Mouse (Mus musculus): ENCODE measurements around the gene Cyp19a1. TPM values are rescaled to one million over a fixed set of nuclear protein-coding genes. Genes with fewer than 3 reads are reported as not detected.

The Cyp19a1 gene
- total RNA-seq (2021): under 1 TPM; 0.19 to 0.28 TPM

- intact Hi-C loops (cut with DNase I): no loop called here
- DNase-seq (ENCODE audit: extremely low spot score in 1 of 2, low spot score in 2 of 2): no peak
These were observed at the start of gene Cyp19a1 for GRCm38 (mm10) chr9:54268010-54268409. Gene Cyp19a1, minus strand, starts transcription at chr9:54268110.

GRCm38 (mm10) chr9:54316363-54316762 lies 48.5 kb upstream of the Cyp19a1 start:
- intact Hi-C loops (cut with DNase I): no loop called here
- DNase-seq (ENCODE audit: extremely low spot score in 1 of 2, low spot score in 2 of 2): no peak

DNA sequence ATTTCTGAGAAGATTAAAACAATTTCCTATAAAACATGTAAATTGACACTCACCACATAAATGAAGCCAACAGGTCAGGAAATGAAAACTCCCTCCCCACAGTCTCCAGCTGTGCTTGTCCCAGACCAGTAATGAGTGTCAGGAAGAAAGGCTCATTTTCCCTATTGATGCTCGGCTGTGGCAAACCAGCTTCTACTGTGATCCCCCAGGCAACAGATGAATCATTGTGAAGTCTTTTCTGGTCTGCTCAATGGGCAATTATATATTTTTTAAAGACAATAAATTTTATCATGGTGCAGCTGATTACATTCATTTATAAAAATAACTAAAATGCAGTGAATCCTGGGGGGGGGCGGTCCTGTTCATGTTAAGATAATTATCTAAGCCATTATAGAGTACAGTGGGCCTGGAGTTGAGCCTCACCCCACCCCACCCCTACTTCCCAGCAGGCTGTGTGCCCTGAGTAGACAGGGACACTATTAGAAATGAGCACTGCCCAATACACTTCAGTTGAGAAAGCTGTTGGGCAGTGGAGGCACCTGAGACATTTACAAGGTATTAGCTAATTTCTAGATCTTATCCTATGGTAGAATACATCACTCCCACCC lies 40.9 kb upstream of the Cyp19a1 start:
- DNase-seq (ENCODE audit: extremely low spot score in 1 of 2, low spot score in 2 of 2): no peak
- intact Hi-C loops (cut with DNase I): no loop called here

- no peak for DNase-seq (ENCODE audit: extremely low spot score in 1 of 2, low spot score in 2 of 2)
- intact Hi-C loops (cut with DNase I): no loop called here
These were observed 40.3 kb upstream of the Cyp19a1 start for GRCm38 (mm10) chr9:54308209-54308608.

DNA sequence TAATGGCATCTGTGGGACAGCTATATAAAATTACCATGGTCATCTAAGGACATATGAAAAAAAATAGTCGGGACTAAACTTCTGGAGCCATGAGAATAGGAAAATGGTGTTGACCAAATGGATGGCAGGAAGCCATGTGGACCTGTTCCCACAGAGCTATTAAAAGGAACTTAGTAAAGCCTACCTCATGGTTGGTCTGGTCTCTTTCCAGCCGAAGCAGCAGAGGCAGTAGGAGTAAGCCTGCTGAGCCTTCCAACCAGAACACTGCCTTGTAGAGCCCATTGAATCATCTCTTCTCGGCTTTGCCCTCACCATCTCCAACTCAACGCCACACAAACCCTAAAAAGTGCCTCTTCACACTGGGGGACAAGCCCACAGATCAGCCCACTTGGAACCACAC lies 33.3 kb upstream of the Cyp19a1 start:
- intact Hi-C loops (cut with DNase I): no loop called here
- DNase-seq (ENCODE audit: extremely low spot score in 1 of 2, low spot score in 2 of 2): no peak

GRCm38 (mm10) chr9:54299792-54300191 lies 31.9 kb upstream of the Cyp19a1 start:
- intact Hi-C loops (cut with DNase I): no loop called here
- no peak for DNase-seq (ENCODE audit: extremely low spot score in 1 of 2, low spot score in 2 of 2)

DNA sequence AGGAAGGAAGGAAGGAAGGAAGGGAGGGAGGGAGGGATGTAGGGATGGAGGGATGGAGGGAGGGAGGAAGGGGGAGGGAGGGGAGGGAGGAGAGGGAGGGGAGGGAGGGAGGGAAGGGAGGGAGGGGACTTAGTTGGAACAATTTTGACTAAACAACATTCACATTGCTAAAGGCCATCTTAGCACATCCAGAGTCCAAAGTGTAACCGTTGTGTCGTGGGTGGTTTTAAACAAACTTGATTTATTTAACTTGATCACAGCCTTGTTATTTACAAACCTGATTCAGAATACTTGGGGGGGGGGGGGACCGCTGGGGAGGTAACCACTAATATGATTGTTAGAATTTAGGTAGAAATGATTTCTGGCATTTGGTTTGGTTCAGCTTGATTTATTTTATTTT lies 31.5 kb upstream of the Cyp19a1 start:
- intact Hi-C loops (cut with DNase I): no loop called here
- no peak for DNase-seq (ENCODE audit: extremely low spot score in 1 of 2, low spot score in 2 of 2)

DNA sequence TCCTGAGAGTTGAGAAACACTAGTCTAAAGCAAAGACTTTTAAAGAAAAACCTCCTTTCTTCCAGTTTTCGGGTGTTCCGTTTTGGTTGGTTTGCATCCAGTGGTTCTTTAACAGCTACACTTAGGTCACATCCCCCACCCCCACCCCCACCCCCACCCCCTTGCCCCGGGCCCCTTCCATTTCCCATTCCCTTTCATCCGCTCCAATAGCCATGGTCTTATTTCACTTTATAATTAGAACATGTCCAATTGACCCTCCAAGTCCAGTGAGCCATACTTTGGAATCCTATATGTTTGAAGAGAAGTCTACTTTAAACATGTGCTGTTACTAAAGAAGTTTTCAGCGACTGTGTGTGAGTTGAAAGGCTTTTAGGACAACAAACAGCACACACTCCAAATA lies 19.9 kb upstream of the Cyp19a1 start:
- DNase-seq (ENCODE audit: extremely low spot score in 1 of 2, low spot score in 2 of 2): no peak
- intact Hi-C loops (cut with DNase I): no loop called here

GRCm38 (mm10) chr9:54286331-54286987 lies 18.5 kb upstream of the Cyp19a1 start, which contains the start of gene Gldn:
Gene Gldn, plus strand, starts transcription at chr9:54286486.
- DNase-seq (ENCODE audit: extremely low spot score in 1 of 2, low spot score in 2 of 2): peak in 1 of 2 experiments; percentile 32
- intact Hi-C loops (cut with DNase I): no loop called here

DNA sequence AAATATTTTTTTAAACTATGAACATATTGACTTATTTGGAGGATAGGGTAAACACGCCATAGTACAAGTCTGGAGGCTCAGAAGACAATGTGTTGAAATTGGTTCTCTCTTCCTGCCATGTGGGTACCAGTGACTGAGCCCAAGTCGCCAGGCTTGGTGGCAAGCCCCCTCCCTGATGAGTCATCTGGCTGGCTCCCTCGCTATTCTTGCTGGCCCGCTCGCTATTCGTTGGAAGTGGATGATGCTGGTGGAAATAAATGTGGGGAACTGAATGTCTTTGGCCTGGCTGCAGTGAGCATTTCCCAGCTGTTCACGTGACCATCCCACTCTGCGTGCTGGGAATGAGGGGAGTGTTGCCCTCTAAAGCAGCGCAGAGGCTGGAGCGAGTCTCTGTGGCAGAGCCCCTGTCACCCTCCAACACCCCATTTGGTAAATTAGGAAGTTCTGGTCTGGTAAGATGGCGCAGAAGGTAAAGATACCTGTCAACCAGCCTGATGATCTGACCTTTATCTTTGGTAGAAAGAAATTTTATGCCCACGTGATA lies 11.2 kb upstream of the Cyp19a1 start:
- DNase-seq (ENCODE audit: extremely low spot score in 1 of 2, low spot score in 2 of 2): no peak
- intact Hi-C loops (cut with DNase I): no loop called here

GRCm38 (mm10) chr9:54275283-54275682 lies 7.4 kb upstream of the Cyp19a1 start:
- DNase-seq (ENCODE audit: extremely low spot score in 1 of 2, low spot score in 2 of 2): no peak
- intact Hi-C loops (cut with DNase I): no loop called here

- intact Hi-C loops (cut with DNase I): no loop called here
- DNase-seq (ENCODE audit: extremely low spot score in 1 of 2, low spot score in 2 of 2): no peak
These were observed 3.0 kb upstream of the Cyp19a1 start for GRCm38 (mm10) chr9:54270889-54271288.

DNA sequence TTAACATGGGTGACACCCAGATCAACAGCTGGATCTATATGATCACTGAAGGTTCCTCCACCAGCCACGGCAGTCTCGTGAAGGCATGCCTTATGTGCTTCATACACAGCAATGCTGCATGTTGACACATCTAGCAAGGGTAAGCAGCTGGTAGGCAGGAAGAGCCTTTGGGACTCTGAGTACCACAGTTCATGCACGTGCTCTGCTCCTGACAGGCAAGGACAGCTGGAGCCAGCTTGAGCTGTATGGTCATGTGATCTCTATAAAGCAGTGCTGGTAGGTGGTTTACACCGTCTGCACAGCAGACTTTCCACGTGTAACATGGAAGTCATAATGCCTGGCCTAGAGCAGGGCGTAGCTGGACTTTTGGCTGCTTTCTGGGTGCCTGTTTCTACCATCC lies 2.1 kb upstream of the Cyp19a1 start:
- DNase-seq (ENCODE audit: extremely low spot score in 1 of 2, low spot score in 2 of 2): no peak
- intact Hi-C loops (cut with DNase I): no loop called here

GRCm38 (mm10) chr9:54264754-54265153 lies 3.2 kb downstream of the Cyp19a1 start:
- DNase-seq (ENCODE audit: extremely low spot score in 1 of 2, low spot score in 2 of 2): no peak

GRCm38 (mm10) chr9:54244869-54245665 lies 22.8 kb downstream of the Cyp19a1 start:
- DNase-seq (ENCODE audit: extremely low spot score in 1 of 2, low spot score in 2 of 2): peak in 1 of 2 experiments; percentile 5
- intact Hi-C loops (cut with DNase I): no loop called here

More at GRCm38 (mm10) chr9:54264754-54265153, 3.2 kb downstream of the Cyp19a1 start:
- intact Hi-C loops (cut with DNase I): no loop called here

GRCm38 (mm10) chr9:54227580-54227979 lies 40.3 kb downstream of the Cyp19a1 start:
- intact Hi-C loops (cut with DNase I): no loop called here

GRCm38 (mm10) chr9:54216511-54216910 lies 51.4 kb downstream of the Cyp19a1 start:
- no peak for DNase-seq (ENCODE audit: extremely low spot score in 1 of 2, low spot score in 2 of 2)
- intact Hi-C loops (cut with DNase I): no loop called here

More at GRCm38 (mm10) chr9:54227580-54227979, 40.3 kb downstream of the Cyp19a1 start:
- no peak for DNase-seq (ENCODE audit: extremely low spot score in 1 of 2, low spot score in 2 of 2)

GRCm38 (mm10) chr9:54214881-54215280 lies 53.0 kb downstream of the Cyp19a1 start:
- intact Hi-C loops (cut with DNase I): no loop called here
- DNase-seq (ENCODE audit: extremely low spot score in 1 of 2, low spot score in 2 of 2): no peak

- intact Hi-C loops (cut with DNase I): no loop called here
- DNase-seq (ENCODE audit: extremely low spot score in 1 of 2, low spot score in 2 of 2): no peak
These were observed 73.1 kb downstream of the Cyp19a1 start for GRCm38 (mm10) chr9:54194790-54195189.

DNA sequence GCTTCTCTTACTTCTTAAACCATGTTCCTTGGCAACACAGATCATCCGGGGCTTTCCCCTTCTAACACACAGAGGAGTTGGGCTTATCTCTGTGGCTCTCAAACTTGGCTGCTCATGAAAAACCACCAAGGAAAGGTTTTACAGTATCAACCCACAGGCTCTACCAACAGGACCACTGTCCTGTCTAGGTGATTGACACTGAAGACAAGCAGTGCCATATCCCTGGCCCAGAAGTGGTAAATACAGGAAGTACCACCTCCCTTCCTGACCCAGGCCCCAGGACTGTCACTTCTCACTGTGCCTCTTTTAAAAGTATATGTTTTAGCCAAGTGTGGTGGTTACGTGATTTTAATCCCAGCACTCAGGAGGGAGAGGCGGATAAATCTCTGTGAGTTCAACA lies 76.5 kb downstream of the Cyp19a1 start:
- no peak for DNase-seq (ENCODE audit: extremely low spot score in 1 of 2, low spot score in 2 of 2)
- intact Hi-C loops (cut with DNase I): no loop called here

Data from left cerebral cortex, postnatal 10 days (tissue).